16 mouse cellular contexts compared by ENCODE assay signal in genomic region chr6:29431473-29431872, GRCm38 (mm10). TPM values are rescaled to one million over a fixed set of nuclear protein-coding genes. Genes with fewer than 3 reads are reported as not detected.
DNase-seq lines count a peak whose midpoint lies in the region; ATAC-seq lines count a peak whose summit lies in the region.
"Had no signal": no experiment of that assay in that cellular context is flagged by ENCODE, and none has a peak within 500 bp of the region (broad histone marks: within the 10 kb centered on the region; RNA-seq: fewer than 3 reads in every experiment).

No protein-coding gene starts in this region.

- peak; percentile 7 for DNase-seq in forebrain, embryonic 14.5 days (ENCODE audit: low spot score)
- DNase-seq in embryonic facial prominence, embryonic 10.5 days (ENCODE audit: low spot score): peak; percentile 28
- DNase-seq in heart, adult 9 months (ENCODE audit: low spot score in 2 of 2): peak; percentile 69
- DNase-seq in cerebellum, adult 9-10 months: no peak
- no peak for DNase-seq in frontal cortex, adult 2 months (ENCODE audit: extremely low spot score in 1 of 2, low spot score in 1 of 2)
- no peak for DNase-seq in thymus, postnatal 4 days
- DNase-seq: B cell, adult 2 months; cerebellum, adult 9-11 months; lung, adult 18-20 months; retina, postnatal 1 day had no signal

- no peaks in the 10 kb centered on the region for H3K36me3 ChIP-seq in forebrain, embryonic 14.5 days (ENCODE audit: control insufficient read depth, insufficient read depth, low read length)
- no peaks in the 10 kb centered on the region for H3K36me3 ChIP-seq in forebrain, embryonic 16.5 days (ENCODE audit: control insufficient read depth, insufficient read depth)
- no peaks in the 10 kb centered on the region for H3K36me3 ChIP-seq in embryonic facial prominence, embryonic 10.5 days (replicated peaks)
- H3K36me3 ChIP-seq in limb, embryonic 12.5 days: no peaks in the 10 kb centered on the region; the same call in 1 of the 2 replicates
- H3K36me3 ChIP-seq: intestine, embryonic 15.5 days had no signal

- no peak overlapping the region for H3K27ac ChIP-seq in forebrain, embryonic 14.5 days (ENCODE audit: low read depth, low read length)
- H3K27ac ChIP-seq in forebrain, embryonic 16.5 days (ENCODE audit: low read length): no peak overlapping the region
- no peak overlapping the region for H3K27ac ChIP-seq in embryonic facial prominence, embryonic 10.5 days (replicated peaks)
- 0 out of 2 replicates have a peak overlapping the region, but pooled peaks have one; percentile 13 for H3K27ac ChIP-seq in limb, embryonic 12.5 days
- H3K27ac ChIP-seq: intestine, embryonic 15.5 days had no signal

- H3K27me3 ChIP-seq in forebrain, embryonic 14.5 days (replicated peaks; ENCODE audit: control insufficient read depth, insufficient read depth, low read length): peaks cover 22% of the 10 kb centered on the region
- H3K27me3 ChIP-seq in forebrain, embryonic 16.5 days (replicated peaks; ENCODE audit: control insufficient read depth, insufficient read depth, low read length): peaks cover 18% of the 10 kb centered on the region
- H3K27me3 ChIP-seq in embryonic facial prominence, embryonic 10.5 days (replicated peaks; ENCODE audit: low read depth, poor library complexity, severe bottlenecking): peaks cover 68% of the 10 kb centered on the region
- H3K27me3 ChIP-seq in limb, embryonic 12.5 days: peaks cover 50% of the 10 kb centered on the region

- no peaks in the 10 kb centered on the region for H3K9me3 ChIP-seq in forebrain, embryonic 14.5 days (replicated peaks; ENCODE audit: control insufficient read depth, low read length)
- H3K9me3 ChIP-seq in forebrain, embryonic 16.5 days (ENCODE audit: control insufficient read depth, low read length): no peaks in the 10 kb centered on the region
- H3K9me3 ChIP-seq in embryonic facial prominence, embryonic 10.5 days: no peaks in the 10 kb centered on the region
- no peaks in the 10 kb centered on the region for H3K9me3 ChIP-seq in limb, embryonic 12.5 days
- H3K9me3 ChIP-seq: intestine, embryonic 15.5 days had no signal

- no peak overlapping the region for H3K4me3 ChIP-seq in forebrain, embryonic 14.5 days (ENCODE audit: low read depth, low read length)
- H3K4me3 ChIP-seq in forebrain, embryonic 16.5 days (replicated peaks; ENCODE audit: low read length): no peak overlapping the region
- H3K4me3 ChIP-seq in embryonic facial prominence, embryonic 10.5 days: no peak overlapping the region
- no peak overlapping the region for H3K4me3 ChIP-seq in limb, embryonic 12.5 days (replicated peaks)
- H3K4me3 ChIP-seq: intestine, embryonic 15.5 days had no signal

- no peak overlapping the region for H3K4me2 ChIP-seq in forebrain, embryonic 14.5 days (ENCODE audit: low read length)
- no peak overlapping the region for H3K4me2 ChIP-seq in forebrain, embryonic 16.5 days (ENCODE audit: low read length)
- H3K4me2 ChIP-seq in limb, embryonic 12.5 days: no peak overlapping the region; the same call in 1 of the 2 replicates
- H3K4me2 ChIP-seq: intestine, embryonic 15.5 days had no signal

- no peak overlapping the region for H3K9ac ChIP-seq in forebrain, embryonic 14.5 days (ENCODE audit: low read length)
- no peak overlapping the region for H3K9ac ChIP-seq in forebrain, embryonic 16.5 days (replicated peaks; ENCODE audit: low read depth, low read length)
- no peak overlapping the region for H3K9ac ChIP-seq in limb, embryonic 12.5 days (replicated peaks)
- H3K9ac ChIP-seq: intestine, embryonic 15.5 days had no signal

- peaks cover 20% of the 10 kb centered on the region; the same call in 1 of the 2 replicates for H3K4me1 ChIP-seq in forebrain, embryonic 14.5 days (ENCODE audit: control insufficient read depth, insufficient read depth, low read length)
- peaks cover 34% of the 10 kb centered on the region for H3K4me1 ChIP-seq in forebrain, embryonic 16.5 days (replicated peaks; ENCODE audit: control insufficient read depth, insufficient read depth, low read length)
- H3K4me1 ChIP-seq in embryonic facial prominence, embryonic 10.5 days: peaks cover 60% of the 10 kb centered on the region
- H3K4me1 ChIP-seq in limb, embryonic 12.5 days (replicated peaks): peaks cover 55% of the 10 kb centered on the region

- WGBS in forebrain, embryonic 14.5 days: 25% methylated on average over 5 of the region's 5 CpGs
- 12% methylated on average over 5 of the region's 5 CpGs for WGBS in forebrain, embryonic 16.5 days
- WGBS in embryonic facial prominence, embryonic 10.5 days: 17% methylated on average over 5 of the region's 5 CpGs
- WGBS in limb, embryonic 12.5 days: 21% methylated on average over 5 of the region's 5 CpGs

- no peak for ATAC-seq in forebrain, embryonic 14.5 days
- no peak for ATAC-seq in forebrain, embryonic 16.5 days
- ATAC-seq in limb, embryonic 12.5 days (ENCODE audit: insufficient number of reproducible peaks, insufficient read depth, low FRiP score, low TSS enrichment, low read depth): no peak
- ATAC-seq: intestine, embryonic 15.5 days had no signal

RNA-seq across cellular contexts. Expression of gene Flnc, which starts 1.6 kb away (rescaled TPM):
- polyA plus RNA-seq in forebrain, embryonic 14.5 days (2014; fragmentation: Nextera tagmentation; extraction: Ambion mirVana): 1.1 and 2.5 TPM in 2 replicates
- polyA plus RNA-seq in forebrain, embryonic 16.5 days (2015; fragmentation: Nextera tagmentation; extraction: Ambion mirVana): 2.0 and 2.7 TPM in 2 replicates
- 4.0 and 4.5 TPM in 2 replicates for polyA plus RNA-seq in embryonic facial prominence, embryonic 10.5 days (2016; fragmentation: Nextera tagmentation; extraction: Ambion mirVana)
- polyA plus RNA-seq in limb, embryonic 12.5 days (2016; fragmentation: Nextera tagmentation; extraction: Ambion mirVana): 10.8 and 13.9 TPM in 2 replicates
- 0.44 and 0.66 TPM in 2 replicates for polyA plus RNA-seq in frontal cortex, adult 2 months (2012; rRNA removed)

RNA-seq across cellular contexts. Expression of gene Ccdc136, which starts 35.4 kb away (rescaled TPM):
- polyA plus RNA-seq in forebrain, embryonic 14.5 days (2014; fragmentation: Nextera tagmentation; extraction: Ambion mirVana): 40.2 and 42.2 TPM in 2 replicates
- 37.7 and 45.5 TPM in 2 replicates for polyA plus RNA-seq in forebrain, embryonic 16.5 days (2015; fragmentation: Nextera tagmentation; extraction: Ambion mirVana)
- polyA plus RNA-seq in embryonic facial prominence, embryonic 10.5 days (2016; fragmentation: Nextera tagmentation; extraction: Ambion mirVana): 18.6 and 23.1 TPM in 2 replicates
- 31.8 and 40.1 TPM in 2 replicates for polyA plus RNA-seq in limb, embryonic 12.5 days (2016; fragmentation: Nextera tagmentation; extraction: Ambion mirVana)
- 90.8 and 94.1 TPM in 2 replicates for polyA plus RNA-seq in frontal cortex, adult 2 months (2012; rRNA removed)

RNA-seq across cellular contexts. Expression of gene Atp6v1f, which starts 36.0 kb away (rescaled TPM):
- 340 and 395 TPM in 2 replicates for polyA plus RNA-seq in forebrain, embryonic 14.5 days (2014; fragmentation: Nextera tagmentation; extraction: Ambion mirVana)
- 295 and 324 TPM in 2 replicates for polyA plus RNA-seq in forebrain, embryonic 16.5 days (2015; fragmentation: Nextera tagmentation; extraction: Ambion mirVana)
- 206 and 207 TPM in 2 replicates for polyA plus RNA-seq in embryonic facial prominence, embryonic 10.5 days (2016; fragmentation: Nextera tagmentation; extraction: Ambion mirVana)
- 208 and 216 TPM in 2 replicates for polyA plus RNA-seq in limb, embryonic 12.5 days (2016; fragmentation: Nextera tagmentation; extraction: Ambion mirVana)
- 394 and 433 TPM in 2 replicates for polyA plus RNA-seq in frontal cortex, adult 2 months (2012; rRNA removed)

RNA-seq across cellular contexts. Expression of gene Atp6v1fnb, which starts 39.8 kb away (rescaled TPM):
- 0.27 TPM in 1 of 2 replicates, not detected in the other for polyA plus RNA-seq in forebrain, embryonic 14.5 days (2014; fragmentation: Nextera tagmentation; extraction: Ambion mirVana)
- not detected in 2 replicates for polyA plus RNA-seq in forebrain, embryonic 16.5 days (2015; fragmentation: Nextera tagmentation; extraction: Ambion mirVana)
- polyA plus RNA-seq in embryonic facial prominence, embryonic 10.5 days (2016; fragmentation: Nextera tagmentation; extraction: Ambion mirVana): 0.28 TPM in 1 of 2 replicates, not detected in the other
- 0.64 TPM in 1 of 2 replicates, not detected in the other for polyA plus RNA-seq in limb, embryonic 12.5 days (2016; fragmentation: Nextera tagmentation; extraction: Ambion mirVana)
- polyA plus RNA-seq in frontal cortex, adult 2 months (2012; rRNA removed): 0.29 TPM in 1 of 2 replicates, not detected in the other
- polyA plus RNA-seq: gonadal fat pad, adult 2 months; large intestine, adult 2 months; neural tube, embryonic 11.5 days had no signal

RNA-seq across cellular contexts. Expression of gene Opn1sw, which starts 43.2 kb away (rescaled TPM):
- 0.17 and 0.33 TPM in 2 replicates for polyA plus RNA-seq in forebrain, embryonic 14.5 days (2014; fragmentation: Nextera tagmentation; extraction: Ambion mirVana)
- polyA plus RNA-seq in forebrain, embryonic 16.5 days (2015; fragmentation: Nextera tagmentation; extraction: Ambion mirVana): 0.25 and 0.41 TPM in 2 replicates
- 0.25 and 0.40 TPM in 2 replicates for polyA plus RNA-seq in embryonic facial prominence, embryonic 10.5 days (2016; fragmentation: Nextera tagmentation; extraction: Ambion mirVana)
- 0.31 and 1.1 TPM in 2 replicates for polyA plus RNA-seq in limb, embryonic 12.5 days (2016; fragmentation: Nextera tagmentation; extraction: Ambion mirVana)
- polyA plus RNA-seq in frontal cortex, adult 2 months (2012; rRNA removed): 0.10 and 0.59 TPM in 2 replicates

Comparison
In these comparisons a context has a peak if more than half of its experiments do, and no peak if none do; other contexts are left out.
1. DNase-seq: peak in forebrain, embryonic 14.5 days (single experiment), embryonic facial prominence, embryonic 10.5 days (single experiment) and heart, adult 9 months (2 of 2); none in cerebellum, adult 9-10 months (single experiment), frontal cortex, adult 2 months (0 of 2) and thymus, postnatal 4 days (single experiment).